Mouse (Mus musculus): ENCODE data around the gene Spsb2.

GRCm38 (mm10) chr6:124812848-124813247, 4.4 kb downstream of the Spsb2 start:
- no peak for TF ChIP-seq POLR2A (IDR thresholded peaks at IDR 0.05; ENCODE audit: borderline replicate concordance, low read depth, low read length)
- TF ChIP-seq CTCF (IDR thresholded peaks at IDR 0.05; ENCODE audit: low read depth, low read length): no peak

Measured in bone marrow macrophage, adult 2 months (primary cell).